27 mouse cellular contexts compared by ENCODE assay signal in genomic region chr14:62574906-62575305, GRCm38 (mm10). TPM values are rescaled to one million over a fixed set of nuclear protein-coding genes. Genes with fewer than 3 reads are reported as not detected.
"Had no signal": no experiment of that assay in that cellular context is flagged by ENCODE, and none has a peak within 500 bp of the region (broad histone marks: within the 10 kb centered on the region; RNA-seq: fewer than 3 reads in every experiment).

No protein-coding gene starts in this region.

- H3K36me3 ChIP-seq: midbrain, embryonic 10.5 days; midbrain, embryonic 12.5 days; neural tube, embryonic 13.5 days; neural tube, embryonic 15.5 days had no signal

- H3K27me3 ChIP-seq: midbrain, embryonic 12.5 days; neural tube, embryonic 13.5 days; neural tube, embryonic 15.5 days had no signal

- ATAC-seq: midbrain, embryonic 16.5 days had no signal

- H3K4me3 ChIP-seq: midbrain, embryonic 10.5 days; midbrain, embryonic 12.5 days; myocyte; neural tube, embryonic 13.5 days; neural tube, embryonic 15.5 days had no signal

- H3K4me2 ChIP-seq: lung, embryonic 14.5 days; midbrain, embryonic 12.5 days; neural tube, embryonic 13.5 days; neural tube, embryonic 15.5 days had no signal

- DNase-seq: lung, adult 18-20 months; lung, embryonic 14.5 days; lung, postnatal 10 days; lung, postnatal 4 days; midbrain, embryonic 14.5 days; retina, postnatal 1 day; right cerebral cortex, adult 18-20 months; right cerebral cortex, postnatal 25 days; right cerebral cortex, postnatal 4 days; spleen, adult 18-20 months; thymus, adult 18-20 months; thymus, postnatal 14 days; thymus, postnatal 36 days had no signal

- H3K9ac ChIP-seq: lung, embryonic 14.5 days; midbrain, embryonic 12.5 days; neural tube, embryonic 13.5 days; neural tube, embryonic 15.5 days had no signal

- H3K9me3 ChIP-seq: midbrain, embryonic 10.5 days; midbrain, embryonic 12.5 days; neural tube, embryonic 13.5 days; neural tube, embryonic 15.5 days had no signal

- H3K27ac ChIP-seq: midbrain, embryonic 10.5 days; midbrain, embryonic 12.5 days; neural tube, embryonic 13.5 days; neural tube, embryonic 15.5 days had no signal

RNA-seq across cellular contexts. Expression of gene Gm4131, which starts 8.2 kb away (rescaled TPM):
- total RNA-seq: megakaryocyte, adult 5-6 weeks; megakaryocyte-erythroid progenitor cell, adult 5-6 weeks had no signal
- polyA plus RNA-seq: lung, embryonic 14.5 days; lung, embryonic 16.5 days; midbrain, embryonic 12.5 days; midbrain, embryonic 14.5 days; myocyte; neural tube, embryonic 11.5 days; neural tube, embryonic 13.5 days; small intestine, adult 2 months; stomach, embryonic 14.5 days; stomach, embryonic 16.5 days; thymus, postnatal 0 days had no signal

RNA-seq across cellular contexts. Expression of gene Fam124a, which starts 19.4 kb away (rescaled TPM):
- total RNA-seq: megakaryocyte, adult 5-6 weeks; megakaryocyte-erythroid progenitor cell, adult 5-6 weeks had no signal
